Mouse (Mus musculus): ENCODE results near the gene Svs5.

Gene Svs5

DNA sequence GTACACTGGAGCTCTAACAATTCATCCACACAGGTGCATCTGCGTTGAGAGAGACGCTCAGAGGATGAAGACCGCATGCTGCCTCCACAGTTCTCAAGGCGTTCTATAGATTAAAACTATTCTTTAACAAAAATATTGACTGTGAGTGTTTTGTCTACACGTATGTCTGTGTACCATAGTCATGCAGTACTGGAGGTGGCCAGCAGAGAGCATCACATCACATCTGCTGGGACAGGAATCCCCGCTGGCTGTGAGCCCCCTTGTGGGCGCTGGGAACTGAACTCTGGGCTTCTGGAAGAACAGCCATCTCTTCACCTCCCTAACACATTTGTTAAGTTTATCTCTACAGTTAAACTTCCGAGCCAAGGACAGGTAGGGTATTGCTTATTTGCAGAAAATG is 49.2 kb downstream of the Svs5 start:
- no peak for DNase-seq

DNA sequence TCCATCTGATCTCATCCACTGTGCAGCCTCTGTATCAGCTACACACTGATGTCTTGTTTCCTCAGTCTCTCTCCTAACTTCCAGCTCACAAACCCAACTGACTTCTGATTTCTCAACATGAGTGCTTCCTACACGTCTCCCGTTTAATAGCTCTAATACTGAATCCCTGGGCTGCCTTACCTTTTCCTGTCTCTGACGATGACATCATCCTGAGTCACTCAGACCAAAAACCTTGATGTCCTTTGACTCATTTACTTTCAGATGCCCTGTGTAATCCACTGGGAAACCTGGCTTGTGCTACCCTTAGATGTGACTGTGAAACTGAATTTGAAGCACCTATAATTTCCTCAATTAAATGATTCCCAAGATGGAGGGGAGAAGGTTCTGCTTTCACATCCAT is 50.4 kb downstream of the Svs5 start:
- DNase-seq = no peak

Measured in lung, postnatal 10 days (tissue).